Mouse (Mus musculus) embryonic facial prominence, embryonic 14.5 days (tissue): ENCODE data around the gene Cypt14. TPM values are rescaled to one million over a fixed set of nuclear protein-coding genes. Genes with fewer than 3 reads are reported as not detected.
"Not testable (repeated sequence)": the region's sequence is repeated elsewhere in the genome, so short reads cannot be mapped to it uniquely, and the experiment has no call there.

Experiments
- ATAC-seq: fragments of 200-750 bp; cut with Nextera tagmentation; 2 replicates; pipeline ENCODE4 v1.8.0; 2017; ENCODE audit warnings: low read depth, moderate number of reproducible peaks, moderate TSS enrichment
- DNase-seq: peaks from one replicate; pipeline ENCODE4 v3.0.0-alpha.2; 2015; ENCODE audit warnings: low spot score
- H3K27ac ChIP-seq: fragments of 300-500 bp; sonication (generic); replicated peaks from 2 replicates; pipeline ENCODE4 v1.5.1; 2014; ENCODE audit warnings: low read depth, mild to moderate bottlenecking, low read length, moderate library complexity
- H3K27me3 ChIP-seq: fragments of 300-500 bp; sonication (generic); replicated peaks from 2 replicates; pipeline ENCODE4 v1.6.1; 2014; ENCODE audit warnings: low read length; ENCODE audit not compliant: control insufficient read depth, insufficient read depth
- H3K36me3 ChIP-seq: fragments of 300-500 bp; sonication (generic); 2 replicates; pipeline ENCODE4 v1.6.1; 2014; ENCODE audit warnings: low read length, mixed read lengths; ENCODE audit not compliant: control insufficient read depth, insufficient read depth
- H3K4me1 ChIP-seq: fragments of 300-500 bp; sonication (generic); 2 replicates; pipeline ENCODE4 v1.6.1; 2014; ENCODE audit warnings: antibody characterized with exemption, low read length; ENCODE audit not compliant: control insufficient read depth, insufficient read depth
- H3K4me2 ChIP-seq: fragments of 300-500 bp; sonication (generic); 2 replicates; pipeline ENCODE4 v1.6.1; 2014; ENCODE audit warnings: low read depth, mild to moderate bottlenecking, low read length, moderate library complexity, mixed read lengths
- H3K4me3 ChIP-seq: fragments of 300-500 bp; sonication (generic); 2 replicates; pipeline ENCODE4 v1.5.1; 2014; ENCODE audit warnings: low read depth, mild to moderate bottlenecking, low read length
- H3K9ac ChIP-seq: fragments of 300-500 bp; sonication (generic); 2 replicates; pipeline ENCODE4 v1.6.1; 2014; ENCODE audit warnings: low read depth, mild to moderate bottlenecking, low read length, moderate library complexity, mixed read lengths
- H3K9me3 ChIP-seq: fragments of 300-500 bp; sonication (generic); 2 replicates; pipeline ENCODE4 v1.6.1; 2016; ENCODE audit warnings: low read length; ENCODE audit not compliant: control insufficient read depth
- WGBS: fragments of 180-500 bp; shearing (Covaris S2); extraction: QIAGEN DNeasy Blood & Tissue Kit; methylation state at CpG from one replicate; pipeline ENCODE4 v1.1.7; 2014; 5-methylcytosine and 5-hydroxymethylcytosine counted together
- polyA plus RNA-seq: library from polyadenylated mRNA; unstranded; fragments of >200 nt; fragmentation: Nextera tagmentation; extraction: Ambion mirVana; gene quantifications from 2 replicates; pipeline ENCODE4 v1.2.1, GENCODE M21; 2014

Cypt14 gene
- polyA plus RNA-seq: not detected in 2 replicates

- not testable (repeated sequence) for H3K36me3 ChIP-seq
Measured at GRCm38 (mm10) chrX:39863504-39863903, at the start of gene Cypt14. TSS of gene Cypt14 (minus strand) at chrX:39863604.

More at GRCm38 (mm10) chrX:39863504-39863903, at the start of gene Cypt14:
- not testable (repeated sequence) for H3K9ac ChIP-seq, H3K9me3 ChIP-seq, H3K4me1 ChIP-seq, H3K4me2 ChIP-seq, H3K4me3 ChIP-seq, H3K27me3 ChIP-seq, H3K27ac ChIP-seq, DNase-seq, ATAC-seq
- 58% methylated on average over 2 of the region's 2 CpGs for WGBS
